Mouse (Mus musculus) heart, postnatal 0 days (tissue): ENCODE data around the gene Snx27. TPM values are rescaled to one million over a fixed set of nuclear protein-coding genes. Genes with fewer than 3 reads are reported as not detected.
A peak's percentile ranks its signal among the peaks of the same experiment; 100 is the strongest.

Source experiments
- ATAC-seq: fragments of 200-750 bp; cut with Nextera tagmentation; 2 replicates; pipeline ENCODE4 v1.8.0; 2017; ENCODE audit warnings: low read depth, moderate number of reproducible peaks, moderate library complexity; ENCODE audit not compliant: insufficient read depth
- DNase-seq: peaks from one replicate; pipeline ENCODE4 v3.0.0-alpha.2; 2016; ENCODE audit warnings: low spot score
- H3K27ac ChIP-seq: fragments of 300-500 bp; sonication (generic); 2 replicates; pipeline ENCODE4 v1.5.1; 2014; ENCODE audit warnings: low read depth, mild to moderate bottlenecking
- H3K27me3 ChIP-seq: fragments of 300-500 bp; sonication (generic); 2 replicates; pipeline ENCODE4 v1.6.1; 2014; ENCODE audit warnings: low read length, mixed read lengths; ENCODE audit not compliant: control insufficient read depth, insufficient read depth
- H3K36me3 ChIP-seq: fragments of 300-500 bp; sonication (generic); replicated peaks from 2 replicates; pipeline ENCODE4 v1.6.1; 2014; ENCODE audit warnings: low read length, mixed read lengths; ENCODE audit not compliant: control insufficient read depth, insufficient read depth
- H3K4me1 ChIP-seq: fragments of 300-500 bp; sonication (generic); 2 replicates; pipeline ENCODE4 v1.6.1; 2014; ENCODE audit warnings: antibody characterized with exemption; ENCODE audit not compliant: control insufficient read depth, insufficient read depth
- H3K4me2 ChIP-seq: fragments of 300-500 bp; sonication (generic); 2 replicates; pipeline ENCODE4 v1.6.1; 2014; ENCODE audit warnings: low read depth, mild to moderate bottlenecking, low read length, moderate library complexity
- H3K4me3 ChIP-seq: fragments of 300-500 bp; sonication (generic); 2 replicates; pipeline ENCODE4 v1.5.1; 2014; ENCODE audit warnings: low read depth, low read length
- H3K9ac ChIP-seq: fragments of 300-500 bp; sonication (generic); replicated peaks from 2 replicates; pipeline ENCODE4 v1.6.1; 2014; ENCODE audit warnings: low read depth, low read length, mixed read lengths
- H3K9me3 ChIP-seq: fragments of 300-500 bp; sonication (generic); replicated peaks from 2 replicates; pipeline ENCODE4 v1.6.1; 2016; ENCODE audit warnings: low read length; ENCODE audit not compliant: control insufficient read depth
- CTCF ChIP-seq: IDR thresholded peaks from 2 replicates; pipeline ENCODE4 v1.5.1; 2016; ENCODE audit warnings: antibody characterized with exemption, control low read depth, low read depth
- EP300 ChIP-seq: IDR thresholded peaks from 2 replicates; pipeline ENCODE4 v1.6.1; 2016; ENCODE audit warnings: antibody characterized with exemption, low read depth
- WGBS: fragments of 180-500 bp; shearing (Covaris S2); extraction: QIAGEN DNeasy Blood & Tissue Kit; methylation state at CpG from one replicate; pipeline ENCODE4 v1.1.7; 2014; 5-methylcytosine and 5-hydroxymethylcytosine counted together
- polyA plus RNA-seq: library from polyadenylated mRNA; unstranded; fragments of >200 nt; fragmentation: Nextera tagmentation; extraction: Ambion mirVana; gene quantifications from 2 replicates; pipeline ENCODE4 v1.2.1, GENCODE M21; 2015
- total RNA-seq: library from RNA; depleted of rRNA; stranded (reverse); fragments of >200 nt; gene quantifications from 2 replicates; pipeline ENCODE4 v1.2.3, GENCODE M21; 2014; ENCODE audit warnings: low replicate concordance

Snx27 gene
- total and polyA plus RNA-seq, 2 experiments from 2014 or later, result 17.2 to 18.1 TPM

DNA sequence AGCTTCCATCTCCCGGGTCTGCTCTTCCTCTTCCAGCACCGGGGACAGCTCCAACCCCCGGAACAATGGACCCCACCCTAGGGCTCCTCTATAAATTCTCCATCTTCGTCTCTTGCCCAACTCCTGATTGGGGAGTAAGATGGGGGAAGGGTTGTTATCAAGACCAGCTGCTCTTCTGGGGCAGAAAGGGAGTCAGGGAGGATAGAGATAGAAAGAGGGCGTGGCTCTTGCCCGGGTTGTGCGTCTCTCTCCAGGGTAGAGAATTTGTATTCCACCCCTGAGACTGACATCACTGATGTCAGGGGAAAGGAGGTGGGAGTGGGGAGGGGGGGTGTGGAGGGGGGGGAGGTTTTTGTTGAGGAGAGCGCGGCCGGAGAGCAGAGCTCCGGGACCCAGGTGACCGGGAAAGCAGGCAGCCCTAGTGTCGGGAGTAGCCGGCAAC is 104.5 kb downstream of the Snx27 start, which contains the start of gene Celf3:
Gene Celf3, plus strand, starts transcription at position 315 of the 442 bp plus-strand sequence.
- Histone ChIP-seq H3K36me3 (no peaks in the 10 kb centered on the region), H3K4me1 (peaks cover 15% of the 10 kb centered on the region; the same call in 1 of the 2 replicates), H3K4me2 (no peak within 1 kb of the TSS), H3K4me3 (no peak within 1 kb of the TSS), H3K9me3 (no peaks in the 10 kb centered on the region), H3K9ac (no peak within 1 kb of the TSS), H3K27ac (no peak within 1 kb of the TSS), H3K27me3 (peaks cover 31% of the 10 kb centered on the region)
- ATAC-seq, result no peak
- no peak for TF ChIP-seq CTCF
- no peak for TF ChIP-seq EP300
- no peak for DNase-seq
- WGBS, result 4% methylated on average over 14 of the region's 14 CpGs

DNA sequence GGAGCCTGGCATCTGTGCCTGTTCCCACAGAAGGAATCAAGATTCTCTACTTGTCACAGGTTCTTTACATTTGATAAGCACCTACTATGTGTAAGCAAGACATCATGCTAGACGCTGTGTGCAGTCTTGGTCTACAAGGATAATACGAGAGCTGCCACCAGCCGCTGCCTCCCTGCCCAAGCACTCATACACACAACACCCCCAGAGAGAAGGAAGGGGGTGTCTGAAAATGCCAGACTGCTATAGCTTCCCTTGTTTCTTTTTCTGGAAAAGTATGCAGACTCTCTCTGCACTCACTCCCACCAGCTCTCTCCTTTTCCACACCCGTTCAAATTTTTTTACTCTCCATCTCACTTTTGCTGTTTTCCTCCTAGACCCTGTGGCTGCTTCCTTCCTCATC is 105.1 kb downstream of the Snx27 start:
- Histone ChIP-seq H3K4me2 (no peak overlapping the region), H3K9me3 (no peaks in the 10 kb centered on the region), H3K4me1 (peaks cover 15% of the 10 kb centered on the region; the same call in 1 of the 2 replicates), H3K9ac (no peak overlapping the region), H3K27me3 (peaks cover 31% of the 10 kb centered on the region), H3K36me3 (no peaks in the 10 kb centered on the region), H3K4me3 (no peak overlapping the region), H3K27ac (no peak overlapping the region)
- DNase-seq (no peak), ATAC-seq (no peak)
- WGBS, result 52% methylated on average over 4 of the region's 4 CpGs
- TF ChIP-seq EP300 (no peak), CTCF (no peak)

DNA sequence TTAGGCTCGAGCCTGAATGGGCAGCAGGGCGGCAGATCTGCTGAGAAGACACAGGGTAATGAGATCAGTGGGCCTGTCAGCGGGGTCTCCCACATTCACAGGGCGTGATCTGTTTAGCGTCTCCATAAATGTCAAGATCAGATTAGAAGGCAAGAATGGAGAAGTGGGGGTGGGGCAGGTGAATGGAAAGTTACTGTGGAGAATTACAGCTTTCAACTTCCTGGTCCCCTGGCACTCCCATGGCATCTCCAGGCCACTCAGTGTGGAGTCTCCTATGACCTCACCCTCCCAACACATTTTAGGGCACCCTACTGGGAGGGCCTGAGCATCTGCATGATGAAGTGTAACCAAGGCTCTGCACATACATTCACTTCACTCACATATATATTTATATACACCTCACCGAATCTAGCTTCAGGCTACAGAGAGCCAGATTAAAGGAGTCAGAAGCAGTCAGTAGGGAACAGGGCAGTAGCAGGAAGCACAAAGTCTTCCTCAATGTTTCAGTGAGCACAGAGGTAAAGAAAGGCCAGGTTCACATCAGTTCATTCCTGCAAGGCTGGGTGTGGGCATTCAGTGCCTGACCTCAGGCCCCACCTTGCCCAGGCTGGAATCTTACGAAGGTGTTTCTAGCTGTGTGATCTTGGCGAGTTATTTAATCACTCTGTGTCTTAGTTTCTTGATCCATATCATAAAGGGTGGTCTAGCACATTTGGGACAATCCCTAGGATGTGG is 106.0 kb downstream of the Snx27 start:
- no peak for DNase-seq
- Histone ChIP-seq H3K9ac (no peak overlapping the region), H3K27ac (no peak overlapping the region), H3K36me3 (no peaks in the 10 kb centered on the region), H3K4me1 (peaks cover 14% of the 10 kb centered on the region; the same call in 1 of the 2 replicates), H3K27me3 (peaks cover 31% of the 10 kb centered on the region), H3K4me2 (no peak overlapping the region), H3K9me3 (no peaks in the 10 kb centered on the region), H3K4me3 (no peak overlapping the region)
- ATAC-seq, result no peak
- TF ChIP-seq CTCF, result no peak
- TF ChIP-seq EP300, result no peak
- 55% methylated on average over 8 of the region's 8 CpGs for WGBS

DNA sequence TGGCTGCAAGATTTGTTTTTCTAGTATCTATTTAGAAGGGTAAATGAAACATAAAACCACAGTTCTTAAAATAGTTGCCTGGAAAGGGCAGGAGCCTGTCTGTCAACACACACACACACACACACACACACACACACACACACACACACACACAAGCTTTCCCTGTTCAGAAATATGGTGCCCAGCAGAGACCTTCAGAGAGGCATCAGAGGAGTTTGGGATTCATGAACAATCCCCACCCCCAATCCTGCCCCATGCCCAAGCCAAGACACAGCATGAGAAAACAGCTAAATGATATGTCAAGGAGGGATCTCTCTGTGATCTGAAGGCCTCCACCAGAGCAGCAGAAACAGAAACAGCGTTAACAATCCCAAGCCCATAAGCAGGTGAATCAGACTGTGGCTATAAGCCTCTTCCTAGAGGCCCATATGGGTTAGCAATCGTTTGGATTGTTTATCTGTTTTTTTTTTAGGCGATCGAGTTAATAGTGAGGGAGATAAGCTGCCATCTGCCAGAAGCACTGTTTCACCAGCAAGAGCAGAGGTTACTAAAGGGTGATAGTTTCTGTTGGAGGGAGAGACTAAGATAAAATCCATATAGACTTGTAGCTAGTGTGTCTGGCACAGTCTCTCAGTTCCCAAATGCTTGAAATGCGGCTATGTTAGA is 108.8 kb downstream of the Snx27 start:
- DNase-seq (no peak), ATAC-seq (no peak)
- H3K4me2 ChIP-seq, result no peak overlapping the region
- 28% methylated on average over 5 of the region's 5 CpGs for WGBS
- H3K27ac ChIP-seq, result no peak overlapping the region
- no peaks in the 10 kb centered on the region for H3K36me3 ChIP-seq
- peaks cover 14% of the 10 kb centered on the region; the same call in 1 of the 2 replicates for H3K4me1 ChIP-seq
- H3K27me3 ChIP-seq, result peaks cover 7% of the 10 kb centered on the region
- no peak overlapping the region for H3K9ac ChIP-seq
- TF ChIP-seq EP300 (no peak), CTCF (no peak)
- H3K4me3 ChIP-seq, result no peak overlapping the region
- no peaks in the 10 kb centered on the region for H3K9me3 ChIP-seq

DNA sequence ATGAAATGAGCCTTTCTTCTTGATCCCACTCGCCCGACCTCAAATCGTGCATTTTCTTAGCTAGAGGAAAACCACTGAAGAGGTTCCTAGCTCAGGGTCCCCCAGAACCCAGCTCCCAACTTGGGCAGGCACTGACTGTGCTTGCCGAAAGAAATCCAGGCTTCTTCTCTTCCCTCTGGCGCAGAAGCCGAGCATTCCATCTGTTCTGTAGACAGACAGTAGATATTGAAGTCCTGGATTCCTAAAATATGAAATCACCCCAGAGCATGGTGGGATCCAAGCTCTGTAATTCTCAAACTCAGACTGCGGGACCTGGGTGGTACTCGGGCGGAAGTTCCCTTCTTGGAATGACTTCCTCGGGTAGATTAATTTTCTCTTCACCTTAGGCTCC is 109.4 kb downstream of the Snx27 start:
- 32% methylated on average over 10 of the region's 10 CpGs for WGBS
- Histone ChIP-seq H3K4me1 (peaks cover 14% of the 10 kb centered on the region; the same call in 1 of the 2 replicates), H3K9ac (no peak overlapping the region; the same call in 1 of the 2 replicates), H3K36me3 (no peaks in the 10 kb centered on the region), H3K4me3 (no peak overlapping the region), H3K4me2 (peak overlapping the region; percentile 55), H3K9me3 (no peaks in the 10 kb centered on the region), H3K27ac (peak overlapping the region; percentile 33), H3K27me3 (peaks cover 2% of the 10 kb centered on the region; the same call in 1 of the 2 replicates)
- DNase-seq (no peak), ATAC-seq (peak; percentile 25; the same call in 1 of the 2 replicates)
- TF ChIP-seq CTCF, result no peak
- TF ChIP-seq EP300, result no peak
